Mouse (Mus musculus) midbrain, embryonic 10.5 days (tissue): ENCODE measurements around the gene Ifit3b. TPM values are rescaled to one million over a fixed set of nuclear protein-coding genes. Genes with fewer than 3 reads are reported as not detected.

ENCODE experiments used
- DNase-seq: peaks from one replicate; pipeline ENCODE4 v3.0.0-alpha.2; 2017; ENCODE audit warnings: low spot score
- H3K27ac ChIP-seq: fragments of 300-500 bp; sonication (generic); replicated peaks from 2 replicates; pipeline ENCODE4 v1.5.1; 2016; ENCODE audit warnings: mild to moderate bottlenecking
- H3K27me3 ChIP-seq: fragments of 300-500 bp; sonication (generic); 2 replicates; pipeline ENCODE4 v1.6.1; 2016; ENCODE audit warnings: low read depth, mild to moderate bottlenecking; ENCODE audit not compliant: poor library complexity, severe bottlenecking
- H3K36me3 ChIP-seq: fragments of 300-500 bp; sonication (generic); 2 replicates; pipeline ENCODE4 v1.6.1; 2016; ENCODE audit warnings: mild to moderate bottlenecking, moderate library complexity
- H3K4me1 ChIP-seq: fragments of 300-500 bp; sonication (generic); 2 replicates; pipeline ENCODE4 v1.6.1; 2016
- H3K4me3 ChIP-seq: fragments of 300-500 bp; sonication (generic); 2 replicates; pipeline ENCODE4 v1.5.1; 2016; ENCODE audit warnings: mild to moderate bottlenecking, moderate library complexity
- H3K9me3 ChIP-seq: fragments of 300-500 bp; sonication (generic); replicated peaks from 2 replicates; pipeline ENCODE4 v1.6.1; 2016; ENCODE audit warnings: mild to moderate bottlenecking
- WGBS: fragments of 180-500 bp; shearing (Covaris S2); methylation state at CpG from one replicate; pipeline ENCODE4 v1.1.7; 2016; 5-methylcytosine and 5-hydroxymethylcytosine counted together
- polyA plus RNA-seq: library from polyadenylated mRNA; unstranded; fragments of >200 nt; fragmentation: Nextera tagmentation; extraction: Ambion mirVana; gene quantifications from 2 replicates; pipeline ENCODE4 v1.2.1, GENCODE M21; 2016

Ifit3b gene
- polyA plus RNA-seq, 1 experiment from 2014 or later = not detected

DNA sequence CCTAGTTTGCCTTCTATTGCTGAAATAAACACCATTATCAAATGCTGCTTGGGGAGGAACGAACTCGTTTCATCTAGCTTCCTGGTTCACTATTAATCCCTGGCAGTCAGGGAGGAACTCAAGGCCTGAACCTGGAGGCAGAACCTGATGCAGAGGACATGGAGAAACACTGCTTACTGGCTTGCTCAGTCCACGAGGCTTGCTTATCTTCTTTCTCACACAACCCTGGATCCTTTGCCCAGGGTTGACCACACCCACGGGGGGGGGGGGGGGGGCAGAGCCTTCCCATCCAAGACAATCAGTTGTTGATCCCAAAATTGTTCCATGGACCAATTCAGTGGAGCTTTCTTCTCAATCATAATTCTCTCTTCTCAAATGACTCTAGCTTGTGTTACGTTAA lies 55.0 kb downstream of the Ifit3b start:
- Histone ChIP-seq H3K27ac (no peak overlapping the region), H3K36me3 (no peaks in the 10 kb centered on the region), H3K4me3 (no peak overlapping the region), H3K27me3 (no peaks in the 10 kb centered on the region), H3K4me1 (peaks cover 5% of the 10 kb centered on the region; the same call in 1 of the 2 replicates), H3K9me3 (no peaks in the 10 kb centered on the region)
- WGBS = 58% methylated on average over 5 of the region's 5 CpGs
- DNase-seq = no peak

Other genes with a start within 250 kb of the Ifit3b start
- 0.32 and 0.78 TPM in 2 replicates for gene Ch25h, start 132.8 kb upstream of the Ifit3b start, polyA plus RNA-seq
- gene Lipa, start 80.5 kb upstream of the Ifit3b start, polyA plus RNA-seq = 18.2 and 22.2 TPM in 2 replicates
- 3.8 and 5.3 TPM in 2 replicates for gene Ifit2, start 57.3 kb upstream of the Ifit3b start, polyA plus RNA-seq
- gene Ifit3, start 24.4 kb upstream of the Ifit3b start, polyA plus RNA-seq = 0.21 and 0.30 TPM in 2 replicates
- 0.29 TPM in 1 of 2 replicates, not detected in the other for gene Ifit1bl1, start 6.0 kb upstream of the Ifit3b start, polyA plus RNA-seq
- 0.04 and 0.09 TPM in 2 replicates for gene Ifit1bl2, start 32.8 kb downstream of the Ifit3b start, polyA plus RNA-seq
- 0.22 TPM in 1 of 2 replicates, not detected in the other for gene Ifit1, start 32.9 kb downstream of the Ifit3b start, polyA plus RNA-seq
- 1.5 and 2.4 TPM in 2 replicates for gene Slc16a12, start 139.3 kb downstream of the Ifit3b start, polyA plus RNA-seq